Mouse (Mus musculus): Measurements from ENCODE around the gene Sytl3. TPM values are rescaled to one million over a fixed set of nuclear protein-coding genes. Genes with fewer than 3 reads are reported as not detected.

The Sytl3 gene
- polyA plus RNA-seq, 1 experiment from 2014 or later: 0.13 TPM

DNA sequence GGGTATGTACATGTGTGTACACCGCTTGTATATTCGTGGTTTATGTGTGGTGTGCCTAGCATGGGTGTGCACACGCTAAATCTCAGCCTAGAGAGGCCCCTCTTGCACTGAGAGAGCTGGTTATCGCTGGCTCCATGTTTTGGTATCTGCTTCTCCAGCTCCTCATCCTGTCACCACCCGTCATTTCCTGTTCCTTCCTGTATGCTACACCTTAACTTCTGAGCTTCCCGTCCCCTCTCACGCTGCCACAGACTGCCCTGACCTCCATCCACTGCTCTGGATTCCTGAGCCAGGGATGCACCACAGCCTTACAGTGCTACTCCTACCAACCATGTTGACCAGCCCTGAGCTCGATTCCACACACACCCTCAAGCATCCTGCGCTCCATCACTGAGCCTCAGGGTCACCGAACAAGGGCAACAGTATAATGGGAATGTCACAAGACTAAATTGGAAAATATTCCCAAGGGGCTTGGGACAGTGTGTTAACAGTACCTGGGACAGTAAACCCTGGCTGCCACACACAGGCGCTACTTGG is 84.2 kb downstream of the Sytl3 start:
- no peak for ATAC-seq (ENCODE audit: insufficient number of reproducible peaks, insufficient read depth, low FRiP score, low TSS enrichment)
- Histone ChIP-seq H3K4me1 (peaks cover 37% of the 10 kb centered on the region), H3K27me3 (no peaks in the 10 kb centered on the region), H3K36me3 (peaks cover 20% of the 10 kb centered on the region), H3K9ac (no peak overlapping the region), H3K4me3 (no peak overlapping the region), H3K27ac (no peak overlapping the region), H3K9me3 (no peaks in the 10 kb centered on the region), H3K4me2 (replicated peaks) (no peak overlapping the region)
- WGBS: 81% methylated on average over 11 of the region's 11 CpGs

GRCm38 (mm10) chr17:6743787-6744239 is 84.9 kb downstream of the Sytl3 start:
- H3K9me3 ChIP-seq: no peaks in the 10 kb centered on the region
- no peak overlapping the region for H3K9ac ChIP-seq
- no peak overlapping the region; the same call in 1 of the 2 replicates for H3K27ac ChIP-seq
- H3K4me2 ChIP-seq (replicated peaks): no peak overlapping the region
- no peak for ATAC-seq (ENCODE audit: insufficient number of reproducible peaks, insufficient read depth, low FRiP score, low TSS enrichment)
- no peaks in the 10 kb centered on the region for H3K27me3 ChIP-seq
- H3K4me1 ChIP-seq: peaks cover 37% of the 10 kb centered on the region
- H3K4me3 ChIP-seq: no peak overlapping the region
- peaks cover 20% of the 10 kb centered on the region for H3K36me3 ChIP-seq
- 56% methylated on average over 11 of the region's 11 CpGs for WGBS

GRCm38 (mm10) chr17:6744366-6744765 is 85.5 kb downstream of the Sytl3 start:
- H3K27me3 ChIP-seq: no peaks in the 10 kb centered on the region
- ATAC-seq (ENCODE audit: insufficient number of reproducible peaks, insufficient read depth, low FRiP score, low TSS enrichment): no peak
- no peak overlapping the region for H3K9ac ChIP-seq
- H3K36me3 ChIP-seq: peaks cover 15% of the 10 kb centered on the region; the same call in 1 of the 2 replicates
- no peak overlapping the region for H3K4me2 ChIP-seq (replicated peaks)
- peak overlapping the region; percentile 17; the same call in 1 of the 2 replicates for H3K27ac ChIP-seq
- H3K4me1 ChIP-seq: peaks cover 37% of the 10 kb centered on the region
- 46% methylated on average over 9 of the region's 9 CpGs for WGBS
- H3K9me3 ChIP-seq: no peaks in the 10 kb centered on the region
- H3K4me3 ChIP-seq: no peak overlapping the region

- Histone ChIP-seq H3K36me3 (0 out of 2 replicates have a peak, but pooled peaks cover 10% of the 10 kb centered on the region), H3K4me1 (peaks cover 37% of the 10 kb centered on the region), H3K27ac (no peak overlapping the region), H3K9ac (no peak overlapping the region), H3K27me3 (no peaks in the 10 kb centered on the region), H3K4me2 (replicated peaks) (no peak overlapping the region), H3K4me3 (no peak overlapping the region), H3K9me3 (no peaks in the 10 kb centered on the region)
- no peak for ATAC-seq (ENCODE audit: insufficient number of reproducible peaks, insufficient read depth, low FRiP score, low TSS enrichment)
- 87% methylated on average over 14 of the region's 14 CpGs for WGBS
Observed at GRCm38 (mm10) chr17:6744871-6745270, 86.0 kb downstream of the Sytl3 start.

- H3K36me3 ChIP-seq: 0 out of 2 replicates have a peak, but pooled peaks cover 9% of the 10 kb centered on the region
- H3K27me3 ChIP-seq: no peaks in the 10 kb centered on the region
- H3K4me2 ChIP-seq (replicated peaks): no peak overlapping the region
- 60% methylated on average over 5 of the region's 5 CpGs for WGBS
- no peaks in the 10 kb centered on the region for H3K9me3 ChIP-seq
- no peak overlapping the region for H3K9ac ChIP-seq
- 0 out of 2 replicates have a peak overlapping the region, but pooled peaks have one; percentile 36 for H3K27ac ChIP-seq
- no peak overlapping the region for H3K4me3 ChIP-seq
- no peak for ATAC-seq (ENCODE audit: insufficient number of reproducible peaks, insufficient read depth, low FRiP score, low TSS enrichment)
- H3K4me1 ChIP-seq: peaks cover 37% of the 10 kb centered on the region
Observed at GRCm38 (mm10) chr17:6745503-6745902, 86.6 kb downstream of the Sytl3 start.

GRCm38 (mm10) chr17:6745975-6746374 is 87.1 kb downstream of the Sytl3 start:
- no peak overlapping the region for H3K4me2 ChIP-seq (replicated peaks)

DNA sequence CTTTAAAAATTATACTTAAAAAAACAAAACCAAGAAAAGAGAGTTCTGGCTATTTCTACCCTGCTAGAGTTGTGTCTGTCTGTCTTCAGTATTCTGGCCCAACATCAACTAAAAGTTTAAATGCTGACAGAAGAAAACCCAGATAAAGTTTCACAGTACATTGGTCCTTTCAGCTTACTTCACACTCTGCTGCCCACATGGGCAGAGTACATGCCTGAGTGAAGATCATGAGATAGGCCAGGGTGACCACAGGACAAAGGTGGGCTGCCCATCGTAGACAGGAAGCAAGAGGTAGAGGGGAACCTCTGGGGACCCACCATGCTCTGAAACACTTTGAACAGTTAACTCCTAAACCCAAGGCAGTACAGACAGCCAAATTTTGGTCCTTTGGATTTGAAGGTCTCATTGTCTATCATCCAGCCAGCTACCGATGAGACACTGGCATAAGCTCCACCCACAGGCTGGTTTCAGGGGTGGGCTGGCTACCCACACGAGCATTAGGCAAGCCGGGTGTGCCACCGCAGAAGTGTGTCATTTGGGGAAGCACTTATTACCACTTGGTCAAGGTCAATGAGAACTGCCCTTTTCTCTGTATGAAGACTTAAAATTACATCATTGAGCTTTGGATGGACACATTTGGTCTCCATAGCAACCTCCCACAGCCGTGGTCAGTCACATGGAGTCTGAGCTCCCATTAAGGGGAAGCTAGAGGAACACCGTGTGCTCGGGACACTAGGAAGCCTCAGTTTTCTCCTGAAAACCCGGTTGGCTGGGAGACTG is 87.7 kb downstream of the Sytl3 start:
- Histone ChIP-seq H3K27me3 (no peaks in the 10 kb centered on the region), H3K4me1 (peaks cover 35% of the 10 kb centered on the region), H3K27ac (no peak overlapping the region), H3K4me2 (replicated peaks) (no peak overlapping the region), H3K9me3 (no peaks in the 10 kb centered on the region), H3K4me3 (no peak overlapping the region), H3K36me3 (no peaks in the 10 kb centered on the region), H3K9ac (no peak overlapping the region)
- ATAC-seq (ENCODE audit: insufficient number of reproducible peaks, insufficient read depth, low FRiP score, low TSS enrichment): no peak
- 78% methylated on average over 9 of the region's 9 CpGs for WGBS

More at GRCm38 (mm10) chr17:6745975-6746374, 87.1 kb downstream of the Sytl3 start:
- no peak for ATAC-seq (ENCODE audit: insufficient number of reproducible peaks, insufficient read depth, low FRiP score, low TSS enrichment)
- Histone ChIP-seq H3K9me3 (no peaks in the 10 kb centered on the region), H3K27me3 (no peaks in the 10 kb centered on the region), H3K4me1 (peaks cover 32% of the 10 kb centered on the region), H3K27ac (no peak overlapping the region), H3K36me3 (0 out of 2 replicates have a peak, but pooled peaks cover 7% of the 10 kb centered on the region), H3K9ac (no peak overlapping the region), H3K4me3 (no peak overlapping the region)
- 73% methylated on average over 9 of the region's 9 CpGs for WGBS

DNA sequence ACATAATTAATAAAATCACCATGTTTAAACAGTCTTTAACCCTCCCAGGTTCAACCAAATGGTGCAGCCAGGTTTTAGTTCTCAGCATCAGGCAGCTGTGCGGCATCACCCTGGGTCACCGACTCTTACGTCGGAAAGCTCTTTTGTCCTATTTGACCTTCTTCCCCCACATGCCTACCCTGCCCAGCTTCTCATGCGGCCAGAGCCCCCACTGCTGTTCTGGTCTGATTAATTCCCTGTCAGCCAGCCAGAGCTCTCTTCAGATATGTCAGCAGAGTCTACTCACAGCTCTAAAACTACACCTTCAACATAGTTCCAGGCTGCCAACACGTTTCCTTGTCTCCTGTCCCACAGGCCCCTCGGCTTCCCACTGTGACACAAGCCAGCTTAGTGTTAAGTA is 88.6 kb downstream of the Sytl3 start:
- Histone ChIP-seq H3K4me1 (peaks cover 40% of the 10 kb centered on the region), H3K36me3 (no peaks in the 10 kb centered on the region), H3K27me3 (no peaks in the 10 kb centered on the region), H3K9ac (no peak overlapping the region), H3K4me3 (no peak overlapping the region), H3K4me2 (replicated peaks) (no peak overlapping the region), H3K9me3 (no peaks in the 10 kb centered on the region), H3K27ac (no peak overlapping the region)
- 67% methylated on average over 7 of the region's 7 CpGs for WGBS
- no peak for ATAC-seq (ENCODE audit: insufficient number of reproducible peaks, insufficient read depth, low FRiP score, low TSS enrichment)

GRCm38 (mm10) chr17:6748779-6749464 is 90.0 kb downstream of the Sytl3 start:
- H3K36me3 ChIP-seq: no peaks in the 10 kb centered on the region
- H3K4me1 ChIP-seq: peaks cover 38% of the 10 kb centered on the region
- WGBS: 89% methylated on average over 17 of the region's 17 CpGs
- no peak overlapping the region for H3K27ac ChIP-seq
- H3K27me3 ChIP-seq: no peaks in the 10 kb centered on the region
- no peak overlapping the region for H3K9ac ChIP-seq
- no peak for ATAC-seq (ENCODE audit: insufficient number of reproducible peaks, insufficient read depth, low FRiP score, low TSS enrichment)
- no peak overlapping the region for H3K4me2 ChIP-seq (replicated peaks)
- H3K4me3 ChIP-seq: no peak overlapping the region
- no peaks in the 10 kb centered on the region for H3K9me3 ChIP-seq

DNA sequence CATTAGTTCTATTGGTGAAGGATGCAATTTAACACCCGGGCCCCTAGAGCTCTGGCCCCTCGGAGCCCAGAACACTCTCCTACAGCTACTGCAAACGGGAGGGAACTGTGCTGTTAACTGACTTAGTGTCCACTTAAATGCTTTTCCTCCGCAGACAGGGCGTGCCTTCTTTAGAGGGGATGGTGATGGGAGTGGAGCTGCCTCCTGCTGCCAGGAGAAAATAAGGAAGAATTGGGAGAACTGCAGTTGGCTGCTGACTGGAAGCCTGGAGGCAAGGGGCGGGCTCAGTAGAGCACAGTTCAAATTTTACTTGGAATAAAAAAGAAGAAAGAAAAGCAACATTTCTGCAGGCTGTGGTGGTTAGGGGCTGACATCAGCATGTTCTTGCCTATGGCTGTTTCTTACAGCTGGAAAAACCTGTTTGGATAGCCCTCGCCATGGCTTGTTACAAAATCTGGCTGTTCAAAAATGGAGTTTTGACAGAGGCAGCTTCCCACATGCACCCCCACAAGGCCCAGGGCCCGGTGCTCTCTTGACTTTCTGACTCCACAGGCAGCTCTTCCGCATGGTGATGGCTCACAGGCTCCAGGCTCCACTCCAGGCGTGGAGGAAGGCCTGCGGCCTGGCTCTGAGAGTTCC is 92.4 kb downstream of the Sytl3 start:
- no peak overlapping the region for H3K9ac ChIP-seq
- 51% methylated on average over 11 of the region's 11 CpGs for WGBS
- H3K9me3 ChIP-seq: no peaks in the 10 kb centered on the region
- peaks cover 26% of the 10 kb centered on the region for H3K4me1 ChIP-seq
- H3K4me2 ChIP-seq (replicated peaks): no peak overlapping the region
- H3K27ac ChIP-seq: peak overlapping the region; percentile 79
- ATAC-seq (ENCODE audit: insufficient number of reproducible peaks, insufficient read depth, low FRiP score, low TSS enrichment): no peak
- no peak overlapping the region for H3K4me3 ChIP-seq
- no peaks in the 10 kb centered on the region for H3K36me3 ChIP-seq
- H3K27me3 ChIP-seq: 0 out of 2 replicates have a peak, but pooled peaks cover 2% of the 10 kb centered on the region

GRCm38 (mm10) chr17:6752375-6752774 is 93.5 kb downstream of the Sytl3 start:
- Histone ChIP-seq H3K4me2 (replicated peaks) (no peak overlapping the region), H3K36me3 (peaks cover 2% of the 10 kb centered on the region; the same call in 1 of the 2 replicates), H3K4me1 (peaks cover 22% of the 10 kb centered on the region), H3K9ac (no peak overlapping the region), H3K9me3 (no peaks in the 10 kb centered on the region), H3K27me3 (0 out of 2 replicates have a peak, but pooled peaks cover 2% of the 10 kb centered on the region), H3K4me3 (no peak overlapping the region), H3K27ac (peak overlapping the region; percentile 79)
- WGBS: 19% methylated on average over 7 of the region's 7 CpGs
- peak; percentile 53 for ATAC-seq (ENCODE audit: insufficient number of reproducible peaks, insufficient read depth, low FRiP score, low TSS enrichment)

All from embryonic facial prominence, embryonic 12.5 days (tissue).